Mouse (Mus musculus) splenic B cell, adult 2 months (primary cell): ENCODE measurements around the gene Phldb2.

Experiments
- DNase-seq: peaks from one replicate; pipeline ENCODE4 v3.0.0-alpha.2; 2011; ENCODE audit warnings: low read depth, low spot score
- H3K27me3 ChIP-seq: 2 replicates; pipeline ENCODE4 v1.6.1; 2012; ENCODE audit warnings: mild to moderate bottlenecking, low read length, moderate library complexity, mixed read lengths; ENCODE audit not compliant: control insufficient read depth, poor library complexity, insufficient read depth, severe bottlenecking
- H3K36me3 ChIP-seq: 2 replicates; pipeline ENCODE4 v1.6.1; 2012; ENCODE audit warnings: mild to moderate bottlenecking, low read length, moderate library complexity, mixed read lengths; ENCODE audit not compliant: control insufficient read depth, poor library complexity, insufficient read depth, severe bottlenecking

Gene Phldb2

GRCm38 (mm10) chr16:45791286-45791685 lies 162.1 kb downstream of the Phldb2 start:
- Histone ChIP-seq H3K36me3 (no peaks in the 10 kb centered on the region), H3K27me3 (no peaks in the 10 kb centered on the region)
- DNase-seq, result no peak

GRCm38 (mm10) chr16:45789311-45789710 lies 164.1 kb downstream of the Phldb2 start:
- H3K36me3 ChIP-seq, result no peaks in the 10 kb centered on the region
- H3K27me3 ChIP-seq, result no peaks in the 10 kb centered on the region
- DNase-seq, result no peak

GRCm38 (mm10) chr16:45787650-45788049 lies 165.7 kb downstream of the Phldb2 start:
- no peak for DNase-seq
- Histone ChIP-seq H3K27me3 (no peaks in the 10 kb centered on the region), H3K36me3 (no peaks in the 10 kb centered on the region)

GRCm38 (mm10) chr16:45786639-45787038 lies 166.8 kb downstream of the Phldb2 start:
- DNase-seq, result no peak
- Histone ChIP-seq H3K36me3 (no peaks in the 10 kb centered on the region), H3K27me3 (no peaks in the 10 kb centered on the region)

GRCm38 (mm10) chr16:45780001-45780400 lies 173.4 kb downstream of the Phldb2 start:
- H3K27me3 ChIP-seq, result no peaks in the 10 kb centered on the region
- DNase-seq, result no peak

GRCm38 (mm10) chr16:45774813-45775212 lies 178.6 kb downstream of the Phldb2 start:
- H3K36me3 ChIP-seq, result no peaks in the 10 kb centered on the region
- H3K27me3 ChIP-seq, result no peaks in the 10 kb centered on the region
- DNase-seq, result no peak

More at GRCm38 (mm10) chr16:45780001-45780400, 173.4 kb downstream of the Phldb2 start:
- no peaks in the 10 kb centered on the region for H3K36me3 ChIP-seq

- H3K36me3 ChIP-seq, result no peaks in the 10 kb centered on the region
- DNase-seq, result no peak
- H3K27me3 ChIP-seq, result no peaks in the 10 kb centered on the region
These were observed 182.5 kb downstream of the Phldb2 start for GRCm38 (mm10) chr16:45770914-45771313.

GRCm38 (mm10) chr16:45767853-45768640 lies 185.4 kb downstream of the Phldb2 start:
- DNase-seq, result no peak
- H3K27me3 ChIP-seq, result no peaks in the 10 kb centered on the region
- no peaks in the 10 kb centered on the region for H3K36me3 ChIP-seq

- DNase-seq, result no peak
- Histone ChIP-seq H3K27me3 (no peaks in the 10 kb centered on the region), H3K36me3 (no peaks in the 10 kb centered on the region)
These were observed 186.0 kb downstream of the Phldb2 start for GRCm38 (mm10) chr16:45767434-45767833.

- Histone ChIP-seq H3K27me3 (no peaks in the 10 kb centered on the region), H3K36me3 (no peaks in the 10 kb centered on the region)
- DNase-seq, result no peak
These were observed 187.4 kb downstream of the Phldb2 start for GRCm38 (mm10) chr16:45765801-45766494.

GRCm38 (mm10) chr16:45765102-45765501 lies 188.3 kb downstream of the Phldb2 start:
- no peaks in the 10 kb centered on the region for H3K27me3 ChIP-seq
- DNase-seq, result no peak
- H3K36me3 ChIP-seq, result no peaks in the 10 kb centered on the region

- DNase-seq, result no peak
- H3K36me3 ChIP-seq, result no peaks in the 10 kb centered on the region
- no peaks in the 10 kb centered on the region for H3K27me3 ChIP-seq
These were observed 190.4 kb downstream of the Phldb2 start for GRCm38 (mm10) chr16:45762859-45763505.

- DNase-seq, result no peak
- H3K36me3 ChIP-seq, result no peaks in the 10 kb centered on the region
- no peaks in the 10 kb centered on the region for H3K27me3 ChIP-seq
These were observed 192.0 kb downstream of the Phldb2 start for GRCm38 (mm10) chr16:45761425-45761824.

- no peaks in the 10 kb centered on the region for H3K36me3 ChIP-seq
- H3K27me3 ChIP-seq, result no peaks in the 10 kb centered on the region
- DNase-seq, result no peak
These were observed 194.6 kb downstream of the Phldb2 start for GRCm38 (mm10) chr16:45758726-45759269.
